Mouse (Mus musculus) c-Kit-positive CD71-negative TER-119-negative erythroid progenitor cells, embryonic 14.5 days (primary cell): ENCODE data around the gene Pon3.
"Not testable (repeated sequence)": the region's sequence is repeated elsewhere in the genome, so short reads cannot be mapped to it uniquely, and the experiment has no call there.

Experiments used
- DNase-seq: peaks from one replicate; pipeline ENCODE4 v3.0.0-alpha.2; 2013; ENCODE audit warnings: low read depth

Gene Pon3

DNA sequence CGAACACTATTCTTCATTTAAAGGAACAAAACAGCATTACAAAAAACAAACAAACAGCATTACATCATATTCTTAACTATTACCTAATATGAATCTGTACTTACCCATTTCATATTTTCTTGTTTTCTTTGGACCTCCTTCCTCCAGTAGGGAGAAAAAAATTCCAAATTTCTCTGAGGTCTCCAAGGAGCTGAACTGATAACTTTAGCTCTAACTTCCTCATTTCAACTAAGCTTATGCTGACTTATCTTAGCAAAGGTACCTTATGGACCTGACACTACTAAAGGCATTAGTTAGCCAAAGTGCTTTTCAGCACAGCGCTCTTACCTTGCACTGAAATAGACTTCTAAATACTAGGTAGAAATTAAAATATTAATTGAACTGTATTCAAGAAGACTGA, 1.2 kb downstream of the Pon3 start:
- DNase-seq, result no peak

DNA sequence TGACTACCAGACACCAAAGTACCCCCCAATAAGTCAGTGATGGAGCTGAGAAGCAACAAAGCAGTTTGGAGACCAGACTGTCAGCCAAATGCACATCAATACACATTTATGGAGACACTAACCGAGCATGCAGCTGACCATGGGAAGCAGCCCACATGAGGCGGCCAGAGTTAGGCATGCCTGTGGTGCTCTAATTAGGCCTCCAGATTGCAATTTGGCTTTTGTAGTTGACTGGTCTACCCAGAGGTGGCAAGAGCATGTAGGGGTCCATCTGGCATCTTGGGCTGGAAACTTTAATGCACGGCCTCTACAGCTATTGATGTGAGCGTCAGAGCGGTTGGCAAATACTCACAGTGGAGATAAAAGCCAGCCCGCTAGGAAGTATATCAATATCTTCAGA, 10.2 kb downstream of the Pon3 start:
- DNase-seq, result no peak

DNA sequence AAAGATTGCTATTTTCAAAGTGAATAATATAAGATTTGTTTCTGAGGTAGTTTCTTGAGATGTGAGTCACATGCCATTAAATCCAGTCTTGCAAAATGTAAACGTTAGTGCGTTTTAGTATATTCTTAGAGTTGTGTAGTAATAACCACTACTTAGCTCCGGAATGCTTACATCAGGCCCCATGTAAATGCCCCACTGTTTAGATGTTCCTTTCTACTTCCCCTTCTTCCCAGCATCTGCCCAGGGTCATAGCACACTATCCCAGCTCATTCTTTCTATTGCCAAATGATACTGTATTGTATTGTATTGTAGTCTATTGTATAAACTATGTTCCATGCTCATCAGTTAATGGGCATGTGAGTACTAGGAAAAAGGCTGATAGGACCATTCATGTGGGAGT, 17.3 kb downstream of the Pon3 start:
- DNase-seq, result no peak

DNA sequence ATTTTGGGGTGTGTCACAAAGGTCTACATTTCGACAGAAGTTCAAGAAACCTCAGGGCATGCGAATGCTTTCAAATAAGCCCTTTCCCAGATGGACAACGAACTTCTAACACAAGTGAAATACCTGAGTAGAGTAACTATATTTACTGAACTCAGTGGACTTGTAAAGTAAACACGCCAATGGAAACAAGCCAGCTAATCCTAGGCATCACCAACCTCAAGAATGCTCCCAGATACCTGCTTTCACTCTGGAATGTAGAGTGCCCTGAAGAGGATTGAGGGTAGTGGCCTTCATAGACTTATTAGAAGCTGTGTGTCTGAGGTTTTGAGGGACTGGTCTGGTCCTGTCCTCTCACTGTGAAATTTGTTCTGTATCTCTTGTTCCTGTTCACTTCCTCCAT, 18.6 kb downstream of the Pon3 start:
- no peak for DNase-seq

DNA sequence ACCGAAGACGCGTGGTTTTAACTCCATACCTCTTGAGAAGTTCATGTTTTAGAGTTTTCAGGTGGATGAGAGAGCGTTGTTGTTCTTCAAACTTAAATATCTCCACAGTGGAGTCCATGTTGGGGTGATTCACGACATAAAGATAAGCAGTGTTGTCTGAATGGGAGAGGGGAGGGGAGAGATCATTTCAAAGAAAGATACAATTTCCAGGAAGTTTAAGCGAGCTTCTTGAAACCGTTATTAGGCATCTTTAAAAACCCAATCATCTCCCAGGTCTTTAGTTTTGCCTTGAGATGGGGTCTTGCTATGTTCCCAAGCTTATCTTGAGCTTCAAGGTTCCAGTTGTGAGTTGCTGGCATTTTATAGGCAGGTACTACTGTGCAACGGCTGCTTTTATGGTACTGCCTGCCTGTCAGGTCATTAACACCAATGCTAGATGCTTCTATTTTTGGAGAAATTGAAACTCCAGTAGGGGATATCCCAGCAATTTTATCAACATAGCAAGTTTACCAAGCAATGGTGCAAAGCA, 19.2 kb downstream of the Pon3 start:
- no peak for DNase-seq

DNA sequence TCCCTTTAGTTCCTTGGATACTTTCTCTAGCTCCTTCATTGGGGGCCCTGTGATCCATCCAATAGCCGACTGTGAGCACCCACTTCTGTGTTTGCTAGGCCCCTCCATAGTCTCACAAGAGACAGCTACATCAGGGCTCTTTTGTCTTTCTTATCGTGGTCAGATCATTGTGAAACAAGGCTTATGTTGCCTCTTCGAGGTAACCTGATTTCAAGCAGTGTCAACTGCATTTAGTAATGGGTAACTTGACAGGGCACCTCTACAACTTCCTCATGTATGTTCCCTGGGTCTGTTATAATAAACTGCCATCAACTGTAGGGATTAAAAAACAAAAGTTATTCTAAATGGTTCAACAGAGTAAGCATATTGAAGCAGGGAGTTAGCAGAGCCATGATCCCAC, 21.5 kb downstream of the Pon3 start:
- DNase-seq, result no peak

DNA sequence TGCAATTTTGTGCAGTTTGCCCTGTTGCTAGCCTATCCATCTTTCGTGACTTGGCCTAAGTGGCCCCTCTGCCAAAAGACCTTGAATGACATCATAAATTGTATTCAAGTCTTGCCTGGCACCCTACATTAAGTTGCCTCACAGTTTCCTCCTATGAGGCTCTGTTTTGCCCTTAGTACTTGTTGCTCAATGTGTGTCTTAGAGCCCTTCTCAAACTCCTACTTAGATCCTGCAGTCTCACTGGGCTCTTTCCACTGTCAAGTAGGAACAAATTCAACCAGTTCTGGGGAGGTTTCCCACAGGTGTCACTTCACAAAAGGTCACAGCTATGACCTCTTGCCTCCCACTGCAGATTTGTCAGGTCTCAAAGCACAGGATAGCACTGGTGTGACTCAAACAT, 22.3 kb downstream of the Pon3 start:
- no peak for DNase-seq

DNA sequence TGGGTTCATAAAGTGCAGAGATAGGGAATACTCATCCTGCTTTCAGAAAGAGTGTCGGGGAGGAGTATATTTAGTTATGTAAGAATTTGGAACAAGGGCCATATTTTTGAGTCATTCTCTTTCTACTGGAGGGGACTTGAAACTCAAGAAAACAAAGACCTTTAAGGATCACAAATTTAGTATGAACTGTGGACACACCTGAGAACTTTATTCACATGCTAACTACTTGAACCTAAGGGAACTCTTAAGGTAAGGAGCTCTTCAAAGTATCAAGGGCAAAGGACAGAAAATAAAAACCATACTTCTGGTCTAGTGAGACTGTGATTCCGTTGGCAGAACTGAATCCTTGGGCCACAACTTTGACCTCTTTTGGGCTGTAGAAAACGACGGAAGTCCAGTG, 24.1 kb downstream of the Pon3 start:
- no peak for DNase-seq

DNA sequence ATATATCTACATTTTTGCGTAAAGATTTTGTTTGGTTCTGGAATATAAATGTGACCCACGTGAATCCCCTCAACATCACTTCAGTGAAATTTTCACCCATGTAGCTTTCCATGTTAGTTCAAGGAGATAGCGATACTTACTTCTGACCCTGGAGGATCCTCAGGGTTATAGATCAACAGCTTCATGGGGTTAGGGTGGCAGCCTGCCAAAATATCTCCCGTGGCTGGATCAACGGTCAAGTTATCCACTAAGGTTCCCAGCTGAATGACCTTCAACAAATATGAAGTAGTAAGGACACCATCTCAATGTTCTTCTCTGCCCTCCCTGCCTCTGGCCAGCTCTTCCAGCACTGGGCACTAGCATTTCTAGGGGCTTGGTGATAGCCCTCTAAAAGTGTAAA, 25.8 kb downstream of the Pon3 start:
- DNase-seq, result no peak

DNA sequence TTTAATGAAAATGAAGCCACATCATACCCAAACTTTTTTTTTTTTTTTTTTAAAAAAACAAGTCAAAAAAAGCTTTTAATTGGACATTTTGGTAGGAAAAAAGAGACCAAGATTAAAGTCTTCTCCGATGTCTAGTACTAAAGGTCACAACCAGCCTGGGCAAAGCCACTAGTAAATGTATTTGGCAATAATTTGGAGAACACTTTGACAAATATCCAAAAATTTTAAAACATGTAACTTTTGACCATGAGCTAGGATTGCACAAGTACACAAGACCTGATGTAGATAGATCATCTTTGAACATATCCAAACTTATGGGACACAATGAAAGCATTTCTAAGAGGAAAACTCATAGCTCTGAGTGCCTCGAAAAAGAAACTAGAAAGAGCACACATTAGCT, 32.5 kb downstream of the Pon3 start:
- not testable (repeated sequence) for DNase-seq

DNA sequence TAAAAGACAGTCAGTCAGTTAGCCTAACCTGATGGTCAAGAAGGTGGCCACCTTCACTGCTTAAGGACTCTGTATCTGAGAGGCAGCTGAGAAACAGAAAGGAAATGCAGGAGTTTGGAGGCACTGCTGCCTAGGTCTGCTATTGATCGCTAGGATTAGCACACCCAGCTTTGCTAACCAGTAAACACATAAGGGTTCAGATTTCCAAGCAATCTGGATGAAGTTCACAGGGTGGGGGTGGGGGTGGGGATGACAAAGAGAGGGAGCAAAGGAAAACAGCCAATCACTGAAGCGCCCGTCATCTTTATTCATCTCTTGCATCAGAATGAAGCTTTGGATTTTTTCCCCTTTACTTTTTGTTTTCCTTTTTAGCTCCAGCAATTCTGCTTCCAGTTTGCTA, 34.0 kb downstream of the Pon3 start:
- no peak for DNase-seq

DNA sequence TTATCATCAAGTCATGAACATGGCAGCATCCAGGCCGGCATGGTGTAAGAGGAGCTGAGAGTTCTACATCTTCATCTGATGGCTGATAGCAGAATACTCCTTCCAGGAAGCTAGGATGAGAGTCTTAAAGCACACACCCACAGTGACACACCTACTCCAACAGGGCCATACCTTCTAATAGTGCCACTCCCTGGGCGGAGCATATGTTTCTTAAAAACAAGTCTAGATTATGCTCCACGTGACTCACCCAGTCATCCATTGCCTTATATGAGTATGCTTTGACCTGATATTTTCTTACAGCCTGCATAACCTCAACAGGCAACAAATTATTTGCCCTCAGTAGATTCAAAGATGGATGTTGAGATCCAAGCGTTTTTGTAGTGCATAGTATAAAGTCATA, 37.9 kb downstream of the Pon3 start:
- DNase-seq, result no peak

DNA sequence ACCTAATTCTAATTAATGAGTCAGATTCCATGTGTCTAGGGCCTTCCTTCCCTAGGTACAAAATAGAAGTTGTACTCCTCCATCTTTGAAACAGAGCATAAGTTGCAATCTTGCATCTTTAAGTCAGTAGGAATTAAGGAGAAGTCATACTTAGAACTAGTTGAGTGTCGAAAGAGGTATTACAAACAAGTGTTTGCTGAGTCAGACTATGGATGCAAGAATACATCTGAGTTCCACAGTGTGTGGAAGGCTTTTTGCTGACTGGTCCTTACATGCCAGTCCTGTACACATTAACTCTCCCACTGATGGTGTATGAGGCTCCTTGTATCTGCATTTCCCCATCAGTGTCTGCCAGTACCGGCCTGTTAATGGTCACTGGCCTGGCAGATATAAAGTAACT, 48.3 kb downstream of the Pon3 start:
- no peak for DNase-seq

DNA sequence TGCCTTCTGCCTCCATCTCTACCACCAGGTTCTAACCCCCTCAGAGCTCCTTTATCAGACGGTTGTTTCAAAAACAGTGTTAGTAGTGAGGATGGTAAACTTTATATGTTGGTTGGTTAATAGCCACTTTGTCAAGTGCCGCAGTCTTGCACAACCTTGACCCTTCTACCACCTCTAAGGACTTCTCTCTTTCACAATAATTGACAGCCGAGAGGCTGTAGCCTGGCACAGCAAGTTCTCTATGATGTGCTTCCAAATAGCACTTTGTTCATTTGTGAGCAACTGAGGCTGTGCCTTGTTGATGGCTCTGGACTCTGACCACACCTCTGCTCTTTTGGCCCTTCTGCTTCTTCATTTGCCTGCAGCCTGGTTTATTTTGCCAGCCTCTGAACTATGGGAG, 56.2 kb downstream of the Pon3 start:
- DNase-seq, result no peak

DNA sequence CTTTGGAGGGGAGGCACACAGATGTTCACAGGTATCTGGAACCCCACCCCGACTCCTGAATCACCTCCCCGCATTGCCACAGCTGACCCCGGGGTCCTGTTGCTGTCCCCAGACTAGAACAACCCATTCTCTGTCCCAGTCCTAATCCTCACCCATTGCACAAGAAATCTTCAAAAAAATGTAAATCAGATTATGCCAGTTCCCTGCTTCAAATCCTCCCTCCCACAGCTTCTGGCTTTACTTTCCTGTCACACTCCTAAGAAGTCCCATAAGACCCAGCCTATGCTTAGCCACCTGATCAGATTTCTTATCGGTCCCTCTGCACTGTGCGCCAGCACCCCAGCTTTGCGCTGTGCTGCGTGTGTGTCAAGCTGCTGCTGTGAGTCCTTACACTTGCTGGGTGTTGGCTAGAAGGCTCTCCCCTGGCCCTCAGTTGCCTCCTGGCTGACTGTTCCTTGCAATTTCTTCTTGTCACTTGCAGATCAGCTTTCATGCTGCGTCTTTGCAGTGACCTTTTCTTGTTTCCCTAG, 56.6 kb downstream of the Pon3 start:
- DNase-seq, result no peak

DNA sequence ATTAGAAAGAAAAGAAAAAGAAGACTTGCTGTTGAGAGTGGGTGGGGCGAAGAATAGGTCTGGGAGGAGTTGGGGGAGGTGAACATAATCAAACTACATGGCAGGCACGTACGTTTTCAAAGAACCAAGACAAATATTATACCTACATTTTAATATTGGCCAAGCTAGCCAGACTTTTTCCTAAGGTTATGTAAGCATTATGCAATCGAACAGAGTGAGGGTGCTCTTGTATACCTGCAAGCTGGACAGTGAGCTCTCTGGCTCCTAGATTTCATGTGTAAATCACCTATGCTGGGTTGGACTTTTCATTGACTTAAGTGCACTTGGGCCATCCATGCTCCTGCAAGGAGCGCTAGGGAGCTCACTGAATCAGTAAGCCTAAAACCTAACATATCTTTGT, 57.5 kb downstream of the Pon3 start:
- no peak for DNase-seq

DNA sequence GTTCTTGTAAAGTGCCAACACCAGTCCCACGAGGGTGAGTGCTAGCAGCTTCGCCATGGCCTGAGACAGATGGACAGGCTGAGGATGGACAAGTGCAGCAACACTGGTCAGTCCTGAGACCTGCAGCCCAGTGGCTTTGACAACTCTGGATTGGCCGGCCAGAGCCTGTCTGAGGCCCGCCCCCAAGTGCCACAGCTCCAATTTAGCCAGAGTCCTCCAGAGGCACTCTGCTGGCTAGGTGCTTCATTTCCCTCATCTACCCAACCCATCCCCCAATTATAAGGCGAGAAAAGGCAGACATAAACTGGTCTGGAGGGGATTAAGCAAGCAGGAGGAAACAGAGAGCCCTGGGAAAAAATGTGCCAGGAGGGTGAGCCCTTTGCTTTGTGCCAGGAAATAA, 62.4 kb downstream of the Pon3 start, which contains the start of gene Pon1:
Gene Pon1, minus strand, starts transcription at position 254 of the 400 bp plus-strand sequence.
- no peak for DNase-seq

DNA sequence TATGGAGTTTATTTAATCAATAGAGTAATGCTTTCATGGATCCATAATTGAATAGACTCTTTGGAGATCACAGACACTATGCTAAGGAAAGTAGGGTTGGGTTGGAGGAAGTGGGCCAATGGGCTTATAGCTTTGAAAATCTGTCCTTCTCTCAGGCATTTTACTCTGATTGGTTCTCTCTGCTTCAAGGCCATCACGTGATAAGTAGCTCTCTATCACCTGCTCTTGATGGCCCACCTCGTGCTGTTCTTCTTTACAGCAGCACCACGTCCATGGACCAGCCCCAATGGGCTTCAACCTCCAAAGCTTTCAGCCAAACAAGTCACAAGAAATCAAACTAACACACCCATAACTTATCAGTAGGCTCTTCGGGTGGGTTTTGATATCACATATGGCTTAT, 65.3 kb downstream of the Pon3 start:
- DNase-seq, result no peak

DNA sequence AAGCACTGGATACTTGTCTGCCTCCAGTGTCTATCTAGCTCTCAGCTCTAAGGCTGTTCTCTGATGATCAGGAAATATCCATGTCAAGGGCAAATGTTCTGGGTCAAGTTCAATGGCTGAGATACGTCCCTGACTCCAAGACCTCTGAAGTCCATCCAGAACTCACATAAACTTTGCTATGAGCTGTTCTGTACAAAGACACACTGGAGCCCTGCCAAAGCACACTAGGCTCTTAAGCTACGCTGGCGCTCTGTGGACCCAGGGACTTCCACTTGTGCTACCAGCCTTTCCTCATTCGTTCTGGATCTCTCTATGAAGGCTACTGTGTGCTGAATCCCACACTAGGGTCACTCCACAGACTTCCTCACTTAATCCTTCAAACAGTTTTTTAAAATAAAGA, 66.6 kb downstream of the Pon3 start:
- no peak for DNase-seq

DNA sequence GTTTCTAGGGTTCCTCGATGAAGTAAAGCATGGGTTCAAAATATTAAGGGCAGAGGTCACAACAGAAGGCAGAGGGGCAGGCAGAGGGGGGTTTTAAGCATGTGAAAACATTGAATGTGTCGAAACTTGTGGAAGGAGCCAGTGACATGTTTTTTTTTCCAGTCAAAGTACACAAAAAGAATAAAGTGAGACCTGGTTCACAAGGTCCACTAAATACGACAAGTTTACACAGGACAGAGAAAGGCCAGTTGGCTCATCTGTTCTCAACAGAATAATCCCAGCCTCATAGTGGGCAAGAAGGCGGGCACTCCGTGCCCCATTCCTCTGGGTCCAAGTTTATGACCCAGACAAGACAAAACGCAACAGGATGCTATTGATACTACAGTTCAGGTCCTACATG, 67.1 kb downstream of the Pon3 start:
- no peak for DNase-seq

DNA sequence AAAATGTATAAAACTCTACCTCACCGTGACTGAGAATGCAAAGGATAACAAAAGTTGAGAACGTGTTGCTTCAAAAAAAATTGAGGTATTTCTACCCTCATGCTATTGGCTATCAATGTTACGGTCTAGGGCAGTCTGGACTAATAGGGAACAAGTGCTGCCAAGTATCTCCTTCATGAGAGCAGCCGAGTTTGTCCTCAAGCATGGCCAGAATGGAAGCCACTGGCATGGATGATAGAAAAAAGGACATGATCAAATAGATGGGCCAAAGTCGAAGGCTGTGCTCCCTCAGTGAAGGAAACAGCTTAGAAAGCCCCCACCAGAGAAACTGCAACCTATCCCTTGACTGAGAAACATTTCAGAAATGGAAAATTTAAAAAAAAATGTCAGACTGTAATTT, 68.0 kb downstream of the Pon3 start:
- DNase-seq, result no peak

DNA sequence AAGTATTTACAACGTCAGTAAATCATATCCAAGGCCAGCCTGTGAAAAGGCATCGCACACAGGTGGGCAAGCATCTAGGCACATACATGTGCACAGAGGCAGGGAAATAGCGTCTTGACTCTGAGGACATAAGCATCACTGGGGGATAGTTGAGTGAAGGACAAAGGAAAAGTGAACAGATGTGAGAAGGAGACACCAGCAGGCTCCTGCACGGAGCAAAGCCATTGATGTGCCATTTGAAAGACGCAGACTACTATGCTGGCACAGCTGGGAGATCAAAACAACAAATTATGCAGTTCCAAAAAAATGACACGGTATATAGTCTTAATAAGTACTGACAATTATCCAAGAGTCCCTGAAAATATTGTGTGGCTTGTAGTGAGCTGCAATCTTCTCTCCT, 68.5 kb downstream of the Pon3 start:
- DNase-seq, result no peak

DNA sequence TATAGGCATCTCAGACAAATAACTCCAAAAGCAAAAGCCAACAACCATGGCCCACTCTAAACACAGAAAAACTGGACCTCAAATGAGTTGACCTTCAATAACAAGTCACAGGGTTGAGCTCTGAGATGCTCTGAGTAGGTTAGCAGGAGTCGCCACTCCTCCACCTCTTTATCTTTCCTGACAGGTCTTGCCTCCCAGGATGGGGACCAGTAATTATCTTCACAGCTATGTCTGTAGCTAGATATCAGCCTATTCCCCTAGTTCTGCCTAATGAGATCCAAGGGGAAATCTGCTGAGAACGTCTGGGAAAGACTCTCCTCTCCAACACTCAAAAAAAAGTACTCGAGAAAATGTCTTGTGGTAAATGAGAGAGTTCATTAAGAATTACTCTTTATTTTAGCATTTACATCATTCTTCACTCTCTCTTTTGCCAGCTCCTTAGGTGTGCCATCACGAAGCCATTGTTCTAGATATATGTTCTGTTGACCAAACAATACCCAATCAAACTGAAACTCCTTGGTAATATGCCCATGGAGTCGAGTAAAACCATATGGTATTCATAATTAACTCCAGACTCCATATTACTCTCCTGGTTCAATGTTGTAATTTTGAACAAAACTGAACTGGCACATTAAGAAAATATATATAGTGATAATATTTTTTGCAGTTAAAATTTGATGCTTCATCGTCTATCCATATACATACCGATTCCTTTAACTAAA, 69.7 kb downstream of the Pon3 start:
- DNase-seq, result no peak

DNA sequence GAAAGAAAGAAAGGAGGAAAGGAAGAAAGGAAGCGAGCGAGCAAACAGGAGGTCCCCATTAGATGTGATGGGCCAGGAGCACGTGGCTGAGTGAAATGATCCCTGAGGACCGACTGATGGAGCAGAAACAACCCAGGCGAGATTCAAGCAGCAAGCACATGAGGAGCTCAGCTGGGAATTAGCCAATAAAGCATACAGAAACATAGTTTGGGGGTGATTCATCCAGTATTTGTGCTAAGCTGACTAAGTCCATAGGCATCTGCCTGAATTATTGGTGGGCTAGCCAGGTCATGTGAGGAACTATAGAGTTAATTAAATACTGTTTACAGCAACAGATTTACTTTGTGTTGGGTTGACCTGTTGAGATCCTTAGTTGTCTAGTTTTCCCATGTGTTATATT, 75.4 kb downstream of the Pon3 start:
- no peak for DNase-seq
